Mouse (Mus musculus) myocyte (in vitro differentiated cells): ENCODE measurements around the gene Wfdc1.

ENCODE experiments used
- CEBPB ChIP-seq: IDR thresholded peaks from 2 replicates; pipeline ENCODE4 v1.6.1; 2011; ENCODE audit warnings: mild to moderate bottlenecking, moderate library complexity; ENCODE audit not compliant: poor library complexity, insufficient read depth, severe bottlenecking
- E2F4 ChIP-seq: IDR thresholded peaks from one replicate; pipeline ENCODE4 v1.6.1; 2011; ENCODE audit warnings: mild to moderate bottlenecking, control low read depth, moderate library complexity; ENCODE audit not compliant: insufficient read depth
- MAX ChIP-seq: IDR thresholded peaks from one replicate; pipeline ENCODE4 v1.6.1; 2011; ENCODE audit warnings: low read depth, mild to moderate bottlenecking, control low read depth
- MYOD1 ChIP-seq, 3 experiments: IDR thresholded peaks; one replicate each; pipeline ENCODE4 v1.6.1; 2011; ENCODE audit warnings: control low read depth in 2 of 3, low read depth in 2 of 3, mild to moderate bottlenecking in 2 of 3, moderate library complexity in 1 of 3; ENCODE audit not compliant: insufficient read length in 2 of 3, control insufficient read depth in 1 of 3
- MYOG ChIP-seq, 3 experiments: IDR thresholded peaks; one replicate each; pipeline ENCODE4 v1.6.1; 2011; ENCODE audit warnings: control low read depth in 2 of 3, low read depth in 2 of 3, mild to moderate bottlenecking in 2 of 3; ENCODE audit not compliant: insufficient read length in 2 of 3, control insufficient read depth in 1 of 3, insufficient read depth in 1 of 3
- POLR2A ChIP-seq: IDR thresholded peaks from one replicate; pipeline ENCODE4 v1.6.1; 2011; ENCODE audit warnings: low read depth, mild to moderate bottlenecking, control low read depth, moderate library complexity; ENCODE audit not compliant: insufficient read length
- POLR2AphosphoS2 ChIP-seq: IDR thresholded peaks from one replicate; pipeline ENCODE4 v1.6.1; 2011; ENCODE audit warnings: low read depth, control low read depth; ENCODE audit not compliant: insufficient read length
- REST ChIP-seq: IDR thresholded peaks from one replicate; pipeline ENCODE4 v1.6.1; 2011; ENCODE audit warnings: mild to moderate bottlenecking, control low read depth, moderate library complexity; ENCODE audit not compliant: insufficient read depth, insufficient read length
- SRF ChIP-seq: IDR thresholded peaks from one replicate; pipeline ENCODE4 v1.6.1; 2011; ENCODE audit warnings: low read depth; ENCODE audit not compliant: control insufficient read depth, insufficient read length
- TCF12 ChIP-seq: IDR thresholded peaks from one replicate; pipeline ENCODE4 v1.6.1; 2011; ENCODE audit warnings: mild to moderate bottlenecking, control low read depth; ENCODE audit not compliant: poor library complexity, insufficient read depth, severe bottlenecking
- TCF3 ChIP-seq: IDR thresholded peaks from one replicate; pipeline ENCODE4 v1.6.1; 2011; ENCODE audit warnings: low read depth, control low read depth; ENCODE audit not compliant: insufficient read length
- USF1 ChIP-seq: IDR thresholded peaks from one replicate; pipeline ENCODE4 v1.6.1; 2011; ENCODE audit warnings: low read depth, mild to moderate bottlenecking, control low read depth, moderate library complexity

DNA sequence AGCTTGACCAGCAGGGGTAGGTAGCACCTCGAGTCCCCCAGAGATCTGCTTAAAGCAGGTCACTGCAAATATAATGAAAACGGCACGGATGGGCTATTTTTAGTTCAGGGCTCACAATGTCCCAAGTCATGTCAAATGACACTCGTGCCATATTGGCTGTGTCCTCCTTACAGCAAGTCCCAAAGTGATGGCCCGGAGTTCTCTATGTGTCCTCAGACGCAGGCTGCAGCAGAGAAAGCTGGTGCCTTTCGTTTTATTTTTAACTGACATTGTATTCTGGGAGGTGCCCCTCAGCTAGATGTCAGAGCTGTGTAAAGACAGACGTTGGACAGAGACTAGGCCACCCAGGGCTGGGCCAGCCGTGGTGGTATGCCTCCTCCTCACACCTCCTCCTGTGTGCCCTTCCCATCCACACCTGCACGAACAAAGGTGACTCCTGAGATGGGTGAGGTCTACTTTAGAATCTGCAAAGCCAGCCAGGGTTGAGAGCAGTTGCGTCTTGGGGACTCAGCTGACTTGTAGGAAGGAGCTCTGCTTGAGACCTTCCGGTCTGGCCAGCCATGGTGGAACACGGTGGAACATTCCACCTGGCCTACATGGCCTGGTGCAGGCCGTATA lies 45.2 kb upstream of the Wfdc1 start:
- TF ChIP-seq SRF (no peak), POLR2AphosphoS2 (no peak), POLR2A (no peak), E2F4 (no peak), MYOG (IDR thresholded peaks at IDR 0.05; ENCODE audit: control insufficient read depth in 1 of 3, insufficient read depth in 1 of 3, insufficient read length in 2 of 3, low read depth in 2 of 3) (no peak), CEBPB (no peak), USF1 (no peak), MAX (no peak), TCF12 (no peak), REST (no peak), MYOD1 (IDR thresholded peaks at IDR 0.05; ENCODE audit: control insufficient read depth in 1 of 3, insufficient read length in 2 of 3, low read depth in 2 of 3) (no peak), TCF3 (no peak)
